Mouse (Mus musculus) MEL (cell line): ENCODE measurements around the gene Taf9.

Experiments used
- CTCF ChIP-seq, 3 experiments: IDR thresholded peaks in 2 of 3; conservative IDR thresholded peaks in 1 of 3; 2 replicates each; pipeline ENCODE4 v1.5.1; 2011 to 2012; ENCODE audit warnings: low read length in 3 of 3, low read depth in 2 of 3, mild to moderate bottlenecking in 2 of 3, improper control_type of control experiment in 1 of 3, inconsistent platforms in 1 of 3, mixed read lengths in 1 of 3, moderate library complexity in 1 of 3; ENCODE audit not compliant: control insufficient read depth in 1 of 3, insufficient read depth in 1 of 3, poor library complexity in 1 of 3, severe bottlenecking in 1 of 3
- ELF1 ChIP-seq: IDR thresholded peaks from 2 replicates; pipeline ENCODE4 v1.6.1; 2014; ENCODE audit warnings: low read depth, mild to moderate bottlenecking, inconsistent platforms, low read length, improper control_type of control experiment, moderate library complexity
- MAX ChIP-seq: IDR thresholded peaks from 2 replicates; pipeline ENCODE4 v1.6.1; 2011; ENCODE audit warnings: low read length, improper control_type of control experiment

DNA sequence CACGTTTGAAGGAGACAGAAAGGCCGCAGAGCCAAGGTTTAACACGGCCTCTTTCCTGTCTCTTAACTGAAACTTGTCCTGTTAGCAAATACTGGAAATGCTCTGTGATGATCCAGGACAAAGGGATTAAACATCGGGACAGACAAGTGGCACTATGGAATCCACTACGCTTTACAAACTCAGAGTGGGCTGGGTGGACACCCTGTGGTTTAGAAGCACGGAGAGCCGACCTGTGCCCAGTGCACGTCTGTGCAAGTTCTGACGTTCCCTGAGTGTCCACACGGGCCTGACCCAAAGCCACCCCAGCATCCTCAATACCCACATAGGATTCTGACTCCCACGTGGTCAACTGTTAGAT, 47.7 kb upstream of the Taf9 start:
- TF ChIP-seq CTCF (IDR thresholded peaks at IDR 0.05 in 2 of 3, conservative IDR thresholded peaks at IDR 0.05 in 1 of 3; ENCODE audit: control insufficient read depth in 1 of 3, insufficient read depth in 1 of 3, low read depth in 2 of 3, low read length in 3 of 3, poor library complexity in 1 of 3, severe bottlenecking in 1 of 3) (no peak), MAX (no peak), ELF1 (no peak)
